Mouse (Mus musculus) adipose tissue, adult 10 weeks (tissue): ENCODE results near the gene Zfp346. TPM values are rescaled to one million over a fixed set of nuclear protein-coding genes. Genes with fewer than 3 reads are reported as not detected.

Experiments
- polyA plus RNA-seq: library from polyadenylated mRNA; stranded (reverse); fragments of 350-450 nt; fragmentation: Illumina TruSeq; extraction: RNeasy Lipid Tissue Mini Kit (QIAGEN cat#74804); gene quantifications from one replicate; pipeline ENCODE4 v1.2.3, GENCODE M21; 2014; ENCODE audit warnings: low read depth, low replicate concordance

Gene Zfp346
- 20.3 TPM for polyA plus RNA-seq

GRCm38 (mm10) chr13:55105045-55105952, at the start of gene Zfp346:
Zfp346 (plus strand) TSS chr13:55105311.

GRCm38 (mm10) chr13:55099726-55100478, 5.2 kb upstream of the Zfp346 start, which contains the start of gene Uimc1:
Uimc1 (minus strand) TSS chr13:55100300.

GRCm38 (mm10) chr13:55133448-55133847, 28.3 kb downstream of the Zfp346 start, which contains the start of gene Gm17617:
Gm17617 (minus strand) TSS chr13:55133548.

GRCm38 (mm10) chr13:55152621-55153415, 47.7 kb downstream of the Zfp346 start, which contains the start of gene Fgfr4:
Fgfr4 (plus strand) TSS chr13:55152640.

Other genes with a start within 250 kb of the Zfp346 start
- 15.9 TPM for gene Unc5a, start 155.9 kb upstream of the Zfp346 start, polyA plus RNA-seq
- gene Hk3, start 83.9 kb upstream of the Zfp346 start, polyA plus RNA-seq: 3.2 TPM
- 38.4 TPM for gene Uimc1, start 5.0 kb upstream of the Zfp346 start, polyA plus RNA-seq
- gene Gm17617, start 28.2 kb downstream of the Zfp346 start, polyA plus RNA-seq: not detected
- 4.6 TPM for gene Fgfr4, start 47.3 kb downstream of the Zfp346 start, polyA plus RNA-seq
- gene Nsd1, start 104.5 kb downstream of the Zfp346 start, polyA plus RNA-seq: 36.5 TPM
- 161 TPM for gene Prelid1, start 215.2 kb downstream of the Zfp346 start, polyA plus RNA-seq
- gene Rab24, start 216.6 kb downstream of the Zfp346 start, polyA plus RNA-seq: 67.2 TPM
- 1.2 TPM for gene Mxd3, start 224.5 kb downstream of the Zfp346 start, polyA plus RNA-seq